Mouse (Mus musculus): ENCODE measurements around the gene Hadhb. TPM values are rescaled to one million over a fixed set of nuclear protein-coding genes. Genes with fewer than 3 reads are reported as not detected.

Hadhb gene
- total and polyA plus RNA-seq, 3 experiments: 69.5 to 118 (median 78.3) TPM

- H3K27ac ChIP-seq (ENCODE audit: insufficient read depth, low read depth): no peak overlapping the region
- TF ChIP-seq POLR2AphosphoS2 (IDR thresholded peaks at IDR 0.05; ENCODE audit: low read depth, low read length) (no peak), PAX5 (IDR thresholded peaks at IDR 0.05; ENCODE audit: low read length) (no peak), MAFK (IDR thresholded peaks at IDR 0.05; ENCODE audit: insufficient replicate concordance, low read length) (no peak), MAX (IDR thresholded peaks at IDR 0.05; ENCODE audit: low read length) (no peak), TBP (conservative IDR thresholded peaks at IDR 0.05; ENCODE audit: low read depth, low read length) (no peak), RAD21 (IDR thresholded peaks at IDR 0.05; ENCODE audit: low read depth, low read length) (no peak), CHD2 (IDR thresholded peaks at IDR 0.05; ENCODE audit: low read length) (no peak), GABPA (IDR thresholded peaks at IDR 0.05; ENCODE audit: insufficient replicate concordance, low read depth, low read length) (no peak), MAZ (IDR thresholded peaks at IDR 0.05; ENCODE audit: low read depth, low read length) (no peak), MEF2A (IDR thresholded peaks at IDR 0.05; ENCODE audit: borderline replicate concordance, low read depth, low read length) (no peak), USF2 (conservative IDR thresholded peaks at IDR 0.05; ENCODE audit: low read depth, low read length) (no peak), MYC (IDR thresholded peaks at IDR 0.05; ENCODE audit: low read depth, low read length) (no peak)
- H3K36me3 ChIP-seq (replicated peaks in 1 of 2; ENCODE audit: control insufficient read depth in 1 of 2, insufficient read depth in 1 of 2, low read length in 1 of 2): peaks cover 0 to 16% of the 10 kb centered on the region in 2 experiments
- no peak overlapping the region for H3K4me3 ChIP-seq (replicated peaks in 1 of 3; ENCODE audit: low read depth in 2 of 3, low read length in 2 of 3, poor library complexity in 1 of 3)
- peaks cover 30% of the 10 kb centered on the region for H3K79me2 ChIP-seq (replicated peaks; ENCODE audit: control insufficient read depth, extremely low read depth, insufficient read depth, poor library complexity, severe bottlenecking)
- dilution Hi-C loops (cut with MboI; ENCODE audit: extremely low pct_ligation_motif_present, extremely low pct_unique_long_range_greater_than_20kb, low sequenced_read_pairs) (no loop called here), in situ Hi-C loops (cut with MboI; ENCODE audit: low pct_ligation_motif_present, low pct_unique_long_range_greater_than_20kb, low sequenced_read_pairs) (no loop called here)
- no peak for DNase-seq (ENCODE audit: extremely low read depth)
- H3K4me2 ChIP-seq (ENCODE audit: insufficient read depth, low read depth, poor library complexity, severe bottlenecking): peak overlapping the region; percentile 39; the same call in 1 of the 2 replicates
- H3K9me3 ChIP-seq (replicated peaks; ENCODE audit: low read length): no peaks in the 10 kb centered on the region
- H3K9ac ChIP-seq (ENCODE audit: insufficient read depth, low read depth): no peak overlapping the region
- peaks cover 2 to 45% of the 10 kb centered on the region in 2 experiments; a peak in 3 of 4 replicates for H3K4me1 ChIP-seq (ENCODE audit: control insufficient read depth in 1 of 2, insufficient read depth in 2 of 2)
- no peaks in the 10 kb centered on the region for H3K27me3 ChIP-seq (replicated peaks)
Observed at GRCm38 (mm10) chr5:30153222-30153621, 1.8 kb upstream of the Hadhb start.

- Histone ChIP-seq H3K4me1 (ENCODE audit: control insufficient read depth in 1 of 2, insufficient read depth in 2 of 2) (peaks cover 2 to 37% of the 10 kb centered on the region in 2 experiments; a peak in 3 of 4 replicates), H3K4me2 (ENCODE audit: insufficient read depth, low read depth, poor library complexity, severe bottlenecking) (peak overlapping the region; percentile 81), H3K36me3 (replicated peaks in 1 of 2; ENCODE audit: control insufficient read depth in 1 of 2, insufficient read depth in 1 of 2, low read length in 1 of 2) (peaks cover 0 to 11% of the 10 kb centered on the region in 2 experiments), H3K9me3 (replicated peaks; ENCODE audit: low read length) (no peaks in the 10 kb centered on the region), H3K27ac (ENCODE audit: insufficient read depth, low read depth) (no peak overlapping the region), H3K79me2 (replicated peaks; ENCODE audit: control insufficient read depth, extremely low read depth, insufficient read depth, poor library complexity, severe bottlenecking) (peaks cover 29% of the 10 kb centered on the region), H3K9ac (ENCODE audit: insufficient read depth, low read depth) (peak overlapping the region; percentile 94), H3K4me3 (replicated peaks in 1 of 3; ENCODE audit: low read depth in 2 of 3, low read length in 2 of 3, poor library complexity in 1 of 3) (peak overlapping the region; percentile 77 to 93 (median 82)), H3K27me3 (replicated peaks) (no peaks in the 10 kb centered on the region)
- dilution Hi-C loops (cut with MboI; ENCODE audit: extremely low pct_ligation_motif_present, extremely low pct_unique_long_range_greater_than_20kb, low sequenced_read_pairs): no loop called here
- TF ChIP-seq ZMIZ1 (IDR thresholded peaks at IDR 0.05; ENCODE audit: low read depth, low read length): no peak
- TF ChIP-seq HCFC1 (IDR thresholded peaks at IDR 0.05; ENCODE audit: low read depth, low read length): no peak
- TF ChIP-seq RAD21 (IDR thresholded peaks at IDR 0.05; ENCODE audit: low read depth, low read length): no peak
- TF ChIP-seq ZNF384 (IDR thresholded peaks at IDR 0.05; ENCODE audit: low read depth, low read length): no peak
- TF ChIP-seq SMC3 (IDR thresholded peaks at IDR 0.05; ENCODE audit: low read depth, low read length): no peak
- TF ChIP-seq POLR2A (IDR thresholded peaks at IDR 0.05; ENCODE audit: low read depth, low read length): no peak
- no peak for DNase-seq (ENCODE audit: extremely low read depth)
- in situ Hi-C loops (cut with MboI; ENCODE audit: low pct_ligation_motif_present, low pct_unique_long_range_greater_than_20kb, low sequenced_read_pairs): no loop called here
Observed at GRCm38 (mm10) chr5:30154013-30154412, 1.0 kb upstream of the Hadhb start.
